Mouse (Mus musculus) bone marrow, adult 2 months (tissue): ENCODE data around the gene Phldb3. TPM values are rescaled to one million over a fixed set of nuclear protein-coding genes. Genes with fewer than 3 reads are reported as not detected.

Experiments
- H3K27ac ChIP-seq: fragments of 200-500 bp; 2 replicates; pipeline ENCODE4 v1.5.1; 2012; ENCODE audit warnings: low read depth, mild to moderate bottlenecking, control low read depth, inconsistent platforms, low read length; ENCODE audit not compliant: control insufficient read depth, poor library complexity, insufficient read depth
- H3K4me1 ChIP-seq: fragments of 200-500 bp; 2 replicates; pipeline ENCODE4 v1.6.1; 2011; ENCODE audit warnings: low read length; ENCODE audit not compliant: control insufficient read depth, insufficient read depth
- H3K4me3 ChIP-seq: fragments of 200-500 bp; replicated peaks from 2 replicates; pipeline ENCODE3; 2011; ENCODE audit warnings: mild to moderate bottlenecking, low read depth, low read length, control low read depth; ENCODE audit not compliant: control insufficient read depth
- CTCF ChIP-seq: fragments of 200-500 bp; IDR thresholded peaks from 2 replicates; pipeline ENCODE4 v1.5.1; 2011; ENCODE audit warnings: low read length, control low read depth; ENCODE audit not compliant: control insufficient read depth, insufficient read depth
- POLR2A ChIP-seq: fragments of 200-500 bp; IDR thresholded peaks from 2 replicates; pipeline ENCODE4 v1.6.1; 2011; ENCODE audit warnings: low read depth, mild to moderate bottlenecking, control low read depth, low read length, borderline replicate concordance; ENCODE audit not compliant: control insufficient read depth
- WGBS: fragments of 180-500 bp; shearing (Covaris S2); methylation state at CpG from one replicate; pipeline ENCODE4 v1.1.7; 2018; 5-methylcytosine and 5-hydroxymethylcytosine counted together
- polyA plus RNA-seq: library from polyadenylated mRNA; stranded (reverse); fragments of >200 nt; gene quantifications from 2 replicates; pipeline ENCODE4 v1.2.4, GENCODE M21; 2011; ENCODE audit warnings: low replicate concordance; ENCODE audit not compliant: missing spikeins, insufficient read depth, insufficient read length

The Phldb3 gene
- polyA plus RNA-seq, 1 experiment: 8.2 TPM

DNA sequence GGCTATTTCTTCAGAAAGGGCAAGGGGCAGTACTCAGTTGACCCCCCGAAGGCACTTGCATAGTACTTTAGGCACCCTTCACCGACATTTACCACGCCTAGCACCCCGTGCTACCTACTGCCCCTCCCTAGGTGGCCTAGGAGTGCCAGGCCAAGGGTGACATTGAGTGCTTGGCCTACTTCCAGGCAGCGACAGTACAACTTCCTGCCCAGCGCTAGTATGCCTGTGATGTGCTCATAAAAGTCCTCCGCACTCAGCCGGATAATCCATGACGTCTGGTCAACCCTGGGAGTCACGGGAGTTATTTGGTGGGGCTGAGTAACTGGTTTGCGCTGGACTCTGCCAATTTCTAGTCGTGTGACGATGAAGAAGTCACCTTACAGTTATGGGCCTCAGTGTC, 22.2 kb upstream of the Phldb3 start:
- Histone ChIP-seq H3K4me3 (no peak overlapping the region), H3K4me1 (no peaks in the 10 kb centered on the region; the same call in none of the 2 replicates), H3K27ac (no peak overlapping the region)
- TF ChIP-seq CTCF (no peak), POLR2A (no peak)
- whole genome bisulfite sequencing: 38% methylated on average over 13 of the region's 13 CpGs

DNA sequence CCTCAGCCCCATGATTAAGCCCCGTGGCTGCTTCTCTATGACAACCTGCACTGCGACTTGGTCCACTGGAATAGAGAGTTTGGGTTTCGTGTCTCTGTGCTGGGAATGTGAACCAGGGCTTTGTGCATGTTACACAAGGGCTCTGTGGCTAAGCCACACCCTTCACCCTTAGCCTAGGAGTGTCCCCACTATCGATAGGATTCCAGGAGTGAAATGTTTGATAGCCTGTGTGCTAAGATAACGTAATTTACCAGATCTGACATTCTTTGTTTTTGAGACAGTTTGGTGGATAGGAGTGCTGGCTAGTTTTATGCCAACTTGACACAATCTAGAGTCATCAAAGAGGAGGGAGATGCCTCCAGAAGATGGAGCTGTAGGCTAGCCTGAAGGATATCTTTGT, 18.8 kb upstream of the Phldb3 start:
- Histone ChIP-seq H3K4me1 (no peaks in the 10 kb centered on the region; the same call in none of the 2 replicates), H3K27ac (no peak overlapping the region), H3K4me3 (no peak overlapping the region)
- 52% methylated on average over 5 of the region's 5 CpGs for WGBS
- TF ChIP-seq POLR2A (no peak), CTCF (no peak)

DNA sequence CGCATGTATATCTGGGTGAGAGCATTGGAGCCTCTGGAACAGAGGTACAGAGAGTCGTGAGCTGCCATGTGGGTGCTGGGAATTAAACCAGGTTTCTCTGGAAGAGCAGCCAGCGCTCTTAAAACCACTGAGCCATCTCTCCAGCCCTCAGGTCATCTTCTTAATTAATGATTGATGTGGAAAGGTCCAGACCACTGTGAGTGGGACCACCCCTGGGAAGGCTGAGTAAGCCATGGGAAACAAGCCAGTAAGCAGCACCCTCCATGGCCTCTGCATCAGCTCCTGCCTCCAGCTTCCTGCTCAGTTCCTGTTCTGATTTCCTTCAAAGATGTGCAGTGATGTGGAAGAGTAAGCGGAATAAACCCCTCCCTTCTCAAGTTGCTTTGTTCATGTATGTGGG, 18.4 kb upstream of the Phldb3 start:
- TF ChIP-seq POLR2A (no peak), CTCF (no peak)
- H3K4me3 ChIP-seq: no peak overlapping the region
- H3K27ac ChIP-seq: no peak overlapping the region
- no peaks in the 10 kb centered on the region; the same call in none of the 2 replicates for H3K4me1 ChIP-seq
- WGBS: 62% methylated on average over 4 of the region's 4 CpGs

DNA sequence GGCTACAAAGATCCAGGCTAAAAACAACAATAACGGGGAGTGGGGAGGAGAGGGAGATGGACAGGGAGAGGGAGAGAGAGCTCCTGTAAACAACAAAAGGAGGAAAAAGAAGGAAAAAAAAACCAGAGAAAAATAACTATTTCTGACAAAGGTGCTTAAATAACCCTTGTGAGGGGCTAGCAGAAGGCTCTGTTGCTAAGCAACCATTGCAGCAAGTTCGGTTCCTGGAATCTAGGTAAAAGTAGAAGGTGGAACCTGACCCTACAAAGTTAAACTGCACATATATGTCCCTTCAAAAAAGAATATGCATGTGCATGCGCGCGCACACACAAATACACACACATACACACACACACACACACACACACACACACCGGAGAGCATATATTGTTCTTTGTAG, 17.8 kb upstream of the Phldb3 start:
- no peak overlapping the region for H3K4me3 ChIP-seq
- 81% methylated on average over 6 of the region's 6 CpGs for WGBS

DNA sequence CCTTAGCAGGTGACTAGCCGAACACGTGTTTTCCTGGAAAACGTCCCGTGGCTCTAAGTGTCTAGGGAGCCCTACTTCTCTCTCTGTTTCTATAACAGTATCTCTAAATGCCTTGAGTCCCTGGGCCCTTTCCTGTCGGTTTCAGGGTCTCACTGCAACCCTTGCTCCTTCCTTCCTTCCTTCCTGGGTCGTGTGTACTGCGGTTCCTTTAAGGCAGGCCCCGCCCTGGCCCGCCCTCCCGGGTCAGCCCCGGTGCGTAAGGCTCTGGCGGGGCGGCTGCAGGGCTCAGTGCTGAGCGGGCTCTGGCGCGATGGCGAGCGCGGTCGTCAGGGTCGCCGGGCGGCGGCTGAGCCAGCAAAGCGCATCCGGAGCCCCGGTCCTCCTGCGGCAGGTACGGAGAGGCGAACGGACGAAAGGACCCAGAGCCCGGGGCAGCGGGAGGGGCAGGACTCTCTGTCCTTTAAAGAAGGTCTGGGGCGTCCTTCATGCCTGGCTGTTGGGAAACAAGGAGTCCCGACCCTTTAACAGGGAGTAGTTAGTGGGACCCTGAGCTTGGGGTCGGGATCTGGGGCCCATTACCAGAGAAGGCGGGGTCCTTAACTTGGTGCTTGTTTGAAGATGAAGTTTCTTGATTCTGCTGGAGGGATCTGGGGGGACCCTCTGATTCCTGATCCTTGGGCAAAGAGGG, 16.8 kb upstream of the Phldb3 start:
- WGBS: under 1% methylated on average over 39 of the region's 39 CpGs
- TF ChIP-seq CTCF: no peak
- peak; percentile 77; the same call in 1 of the 2 replicates for TF ChIP-seq POLR2A
- no peaks in the 10 kb centered on the region; the same call in none of the 2 replicates for H3K4me1 ChIP-seq
- H3K4me3 ChIP-seq: peak overlapping the region; percentile 64
- H3K27ac ChIP-seq: peak overlapping the region; percentile 57

More for the DNA sequence above, 17.8 kb upstream of the Phldb3 start:
- TF ChIP-seq CTCF (no peak), POLR2A (no peak)
- Histone ChIP-seq H3K27ac (no peak overlapping the region), H3K4me1 (no peaks in the 10 kb centered on the region; the same call in none of the 2 replicates)

DNA sequence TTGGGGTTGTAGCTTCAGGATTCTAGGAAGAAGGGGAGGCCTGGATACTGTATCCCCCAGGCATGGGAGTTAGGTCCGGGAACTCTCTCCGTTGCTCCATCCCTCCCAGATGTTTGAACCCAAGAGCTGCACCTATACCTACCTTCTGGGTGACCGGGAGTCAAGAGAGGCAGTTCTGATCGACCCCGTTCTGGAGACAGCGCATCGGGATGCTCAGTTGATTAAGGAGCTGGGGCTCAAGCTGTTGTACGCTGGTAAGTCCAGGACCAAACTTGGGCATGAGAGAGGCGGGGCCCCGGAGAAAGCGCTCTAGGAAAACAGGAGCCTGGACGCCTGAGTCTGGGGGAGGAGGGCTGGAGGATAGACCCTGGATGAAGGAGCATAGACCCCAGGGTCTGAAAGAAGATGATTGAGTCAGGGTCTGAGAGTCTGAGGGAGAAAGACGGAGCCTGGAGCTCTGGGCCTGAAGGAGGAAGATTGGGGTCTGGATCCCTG, 16.2 kb upstream of the Phldb3 start:
- no peak for TF ChIP-seq POLR2A
- no peak for TF ChIP-seq CTCF
- peak overlapping the region; percentile 57; the same call in 1 of the 2 replicates for H3K27ac ChIP-seq
- 26% methylated on average over 13 of the region's 13 CpGs for WGBS
- peak overlapping the region; percentile 64 for H3K4me3 ChIP-seq
- H3K4me1 ChIP-seq: no peaks in the 10 kb centered on the region; the same call in none of the 2 replicates

DNA sequence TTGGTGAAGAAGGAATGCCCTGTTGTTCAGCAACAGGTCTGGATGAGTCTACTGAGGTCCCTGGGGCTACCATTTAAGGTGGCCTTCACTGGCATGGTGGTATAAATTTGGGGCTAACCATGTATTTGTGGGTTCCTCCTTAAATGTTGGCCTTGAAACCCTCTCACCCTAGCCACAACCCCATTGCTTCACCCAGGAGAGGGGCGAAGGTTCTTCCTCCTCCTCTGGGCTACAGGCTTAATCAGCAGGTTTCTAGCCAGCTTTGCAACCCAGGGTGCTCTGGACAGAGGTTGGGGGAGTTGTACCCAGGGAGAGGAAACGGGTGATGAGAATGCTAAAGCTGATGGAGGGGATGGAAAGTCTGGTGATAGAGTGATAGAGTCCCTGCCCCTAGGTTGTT, 15.1 kb upstream of the Phldb3 start:
- WGBS: 18% methylated on average over 2 of the region's 2 CpGs
- TF ChIP-seq CTCF (no peak), POLR2A (no peak)
- Histone ChIP-seq H3K27ac (peak overlapping the region; percentile 78), H3K4me3 (peak overlapping the region; percentile 64), H3K4me1 (no peaks in the 10 kb centered on the region; the same call in none of the 2 replicates)

DNA sequence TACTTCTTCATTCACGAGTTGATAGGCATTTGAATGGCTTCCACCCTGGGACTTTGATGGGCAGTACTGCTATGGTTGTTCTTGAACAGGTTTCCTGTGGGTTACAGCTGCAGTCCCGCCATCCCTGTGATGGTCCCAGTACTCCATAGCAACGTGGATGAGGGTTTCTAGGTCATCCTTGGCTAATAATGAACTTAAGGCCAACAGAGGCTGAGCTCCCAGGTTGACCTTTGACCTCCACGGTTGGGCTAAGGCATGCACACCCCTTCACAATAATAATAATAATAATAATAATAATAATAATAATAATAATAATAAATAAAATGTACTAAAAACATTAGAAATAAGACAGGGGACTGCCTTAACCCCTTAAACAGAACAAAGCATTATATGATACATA, 12.4 kb upstream of the Phldb3 start:
- Histone ChIP-seq H3K4me3 (no peak overlapping the region), H3K27ac (no peak overlapping the region), H3K4me1 (peaks cover 1% of the 10 kb centered on the region)
- TF ChIP-seq CTCF: no peak
- TF ChIP-seq POLR2A: no peak
- 53% methylated on average over 4 of the region's 4 CpGs for WGBS
